Mouse (Mus musculus) adipose tissue, adult 10 weeks (tissue): ENCODE measurements around the gene Gm3269. TPM values are rescaled to one million over a fixed set of nuclear protein-coding genes. Genes with fewer than 3 reads are reported as not detected.

Experiments
- polyA plus RNA-seq: library from polyadenylated mRNA; stranded (reverse); fragments of 350-450 nt; fragmentation: Illumina TruSeq; extraction: RNeasy Lipid Tissue Mini Kit (QIAGEN cat#74804); gene quantifications from one replicate; pipeline ENCODE4 v1.2.3, GENCODE M21; 2014; ENCODE audit warnings: low read depth, low replicate concordance

The Gm3269 gene
- not detected for polyA plus RNA-seq

DNA sequence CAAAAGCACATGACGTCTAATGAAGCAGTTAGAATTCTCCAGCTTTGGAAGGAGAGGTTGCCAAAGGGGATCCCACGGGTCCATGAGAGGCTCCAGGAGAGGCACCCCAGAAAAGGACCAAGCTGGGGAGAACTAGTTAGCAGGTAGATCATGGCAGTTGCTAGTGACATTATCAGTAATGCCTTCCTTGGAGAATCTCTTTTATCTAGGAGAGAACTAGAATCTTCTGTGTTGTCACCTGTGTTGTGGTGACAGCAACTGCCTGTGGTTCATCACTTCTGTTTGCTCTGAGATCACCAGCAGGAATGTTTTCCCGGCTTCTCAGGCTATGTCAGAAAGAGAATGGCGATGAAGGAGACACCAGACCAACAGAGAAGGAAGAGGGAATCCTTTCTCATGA lies at the start of gene Gm3269:
TSS of gene Gm3269 (plus strand) at position 301 of the 400 bp plus-strand sequence.

DNA sequence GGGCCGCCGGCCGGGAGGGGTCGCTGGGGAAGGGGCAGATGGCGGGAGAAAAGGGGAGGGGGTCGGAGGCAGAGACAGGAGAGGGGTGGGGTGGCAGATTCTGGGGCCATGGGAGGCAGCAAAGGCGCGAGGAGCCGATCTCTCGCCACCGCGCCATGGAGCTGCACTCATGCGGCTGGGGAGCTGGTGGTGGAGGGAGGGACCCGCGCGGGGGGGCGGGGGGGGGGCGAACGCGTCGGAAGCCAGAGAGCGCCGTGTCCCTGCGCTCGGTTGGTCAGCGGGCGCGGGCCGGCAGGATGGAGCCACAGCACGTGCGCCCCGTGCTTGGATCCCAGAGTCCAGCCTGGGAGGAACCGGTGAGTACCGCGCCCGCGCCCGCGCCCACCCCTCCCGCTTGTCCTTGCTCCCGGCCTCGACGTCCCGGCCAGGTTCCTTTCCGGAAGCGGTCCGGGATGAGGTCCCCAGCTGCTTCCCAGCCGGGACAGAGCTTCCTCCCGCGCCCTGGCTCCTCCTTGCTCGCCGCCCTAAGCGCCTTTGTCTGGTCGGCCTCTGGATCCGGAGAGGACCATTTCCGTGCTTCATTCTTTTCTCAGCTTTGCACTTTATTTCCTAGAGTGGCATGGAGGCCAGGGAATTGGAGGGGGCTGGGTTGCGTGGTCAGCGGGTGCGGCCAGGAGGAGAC lies 17.5 kb downstream of the Gm3269 start, which contains the start of gene Gm3264:
TSS of gene Gm3264 (plus strand) at position 278 of the 682 bp plus-strand sequence.

DNA sequence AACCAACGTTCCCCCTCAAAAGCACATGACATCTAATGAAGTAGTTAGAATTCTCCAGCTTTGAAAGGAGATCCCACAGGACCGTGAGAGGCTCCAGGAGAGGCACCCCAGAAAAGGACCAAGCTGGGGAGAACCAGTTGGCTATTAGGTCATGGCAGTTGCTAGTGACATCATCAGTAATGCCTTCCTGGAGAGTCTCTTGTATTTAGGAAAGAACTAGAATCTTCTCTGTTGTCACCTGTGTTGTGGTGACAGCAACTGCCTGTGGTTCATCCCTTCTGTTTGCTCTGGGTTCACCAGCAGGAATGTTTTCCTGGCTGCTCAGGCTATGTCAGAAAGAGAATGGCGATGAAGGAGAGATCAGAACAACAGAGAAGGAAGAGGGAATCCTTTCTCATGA lies 54.2 kb downstream of the Gm3269 start, which contains the start of gene Gm3278:
TSS of gene Gm3278 (plus strand) at position 301 of the 400 bp plus-strand sequence.

Other genes starting within 250 kb of the Gm3269 start
- 0.72 TPM for gene Gm8159, start 205.8 kb upstream of the Gm3269 start, polyA plus RNA-seq
- gene Gm3239, start 173.9 kb upstream of the Gm3269 start, polyA plus RNA-seq: not detected
- 0.48 TPM for gene Gm7876, start 128.9 kb upstream of the Gm3269 start, polyA plus RNA-seq
- gene Gm3252, start 111.3 kb upstream of the Gm3269 start, polyA plus RNA-seq: 0.26 TPM
- gene Gm9602, start 61.8 kb upstream of the Gm3269 start, polyA plus RNA-seq: 0.22 TPM
- not detected for gene Gm3264, start 17.5 kb downstream of the Gm3269 start, polyA plus RNA-seq
- gene Gm3278, start 54.3 kb downstream of the Gm3269 start, polyA plus RNA-seq: not detected
- gene Gm8297, start 145.8 kb downstream of the Gm3269 start, polyA plus RNA-seq: not detected
- gene Gm3298, start 177.8 kb downstream of the Gm3269 start, polyA plus RNA-seq: not detected
- gene 4930555G01Rik, start 212.5 kb downstream of the Gm3269 start, polyA plus RNA-seq: not detected
- 0.53 TPM for gene Gm8281, start 232.9 kb downstream of the Gm3269 start, polyA plus RNA-seq